Mouse (Mus musculus) kidney, embryonic 14.5 days (tissue): ENCODE measurements around the gene Gatad2b. TPM values are rescaled to one million over a fixed set of nuclear protein-coding genes. Genes with fewer than 3 reads are reported as not detected.
A peak's percentile ranks its signal among the peaks of the same experiment; 100 is the strongest.

Experiments used
- ATAC-seq: fragments of 200-750 bp; cut with Nextera tagmentation; 2 replicates; pipeline ENCODE4 v1.8.0; 2017; ENCODE audit warnings: moderate number of reproducible peaks, mild to moderate bottlenecking, moderate TSS enrichment, moderate library complexity; ENCODE audit not compliant: low FRiP score, low TSS enrichment
- H3K27ac ChIP-seq: fragments of 300-500 bp; sonication (generic); 2 replicates; pipeline ENCODE4 v1.5.1; 2014; ENCODE audit warnings: low read depth, mild to moderate bottlenecking, low read length, moderate library complexity, mixed read lengths
- H3K27me3 ChIP-seq: fragments of 300-500 bp; sonication (generic); 2 replicates; pipeline ENCODE4 v1.6.1; 2014; ENCODE audit warnings: mild to moderate bottlenecking, low read length; ENCODE audit not compliant: control insufficient read depth, insufficient read depth
- H3K36me3 ChIP-seq: fragments of 300-500 bp; sonication (generic); 2 replicates; pipeline ENCODE4 v1.6.1; 2014; ENCODE audit warnings: low read length, mixed read lengths; ENCODE audit not compliant: control insufficient read depth, insufficient read depth
- H3K4me1 ChIP-seq: fragments of 300-500 bp; sonication (generic); 2 replicates; pipeline ENCODE4 v1.6.1; 2014; ENCODE audit warnings: low read length, mixed read lengths; ENCODE audit not compliant: control insufficient read depth, insufficient read depth
- H3K4me2 ChIP-seq: fragments of 300-500 bp; sonication (generic); replicated peaks from 2 replicates; pipeline ENCODE4 v1.6.1; 2014; ENCODE audit warnings: low read depth, mild to moderate bottlenecking, low read length
- H3K4me3 ChIP-seq: fragments of 300-500 bp; sonication (generic); 2 replicates; pipeline ENCODE4 v1.5.1; 2014; ENCODE audit warnings: mild to moderate bottlenecking, low read length
- H3K9ac ChIP-seq: fragments of 300-500 bp; sonication (generic); 2 replicates; pipeline ENCODE4 v1.6.1; 2014; ENCODE audit warnings: low read depth, mild to moderate bottlenecking, low read length, moderate library complexity
- H3K9me3 ChIP-seq: fragments of 300-500 bp; sonication (generic); 2 replicates; pipeline ENCODE4 v1.6.1; 2016; ENCODE audit warnings: low read length; ENCODE audit not compliant: control insufficient read depth
- WGBS: fragments of 180-500 bp; shearing (Covaris S2); extraction: QIAGEN DNeasy Blood & Tissue Kit; methylation state at CpG from one replicate; pipeline ENCODE4 v1.1.7; 2014; 5-methylcytosine and 5-hydroxymethylcytosine counted together
- microRNA-seq: library from miRNA; unstranded; fragments of <30 nt; microRNA quantifications from one replicate; pipeline ENCODE4, GENCODE M21; 2016
- polyA plus RNA-seq: library from polyadenylated mRNA; unstranded; fragments of >200 nt; fragmentation: Nextera tagmentation; extraction: Ambion mirVana; gene quantifications from 2 replicates; pipeline ENCODE4 v1.2.1, GENCODE M21; 2014

Gene Gatad2b
- polyA plus RNA-seq, 1 experiment from 2014 or later = 24.5 TPM

- no peak for ATAC-seq
- no peaks in the 10 kb centered on the region for H3K9me3 ChIP-seq
These were observed 111.1 kb downstream of the Gatad2b start for GRCm38 (mm10) chr3:90404121-90404520.

GRCm38 (mm10) chr3:90404609-90405008 lies 111.6 kb downstream of the Gatad2b start:
- no peak overlapping the region for H3K9ac ChIP-seq
- H3K36me3 ChIP-seq = peaks cover 99% of the 10 kb centered on the region
- H3K4me2 ChIP-seq = no peak overlapping the region
- 78% methylated on average over 4 of the region's 4 CpGs for WGBS
- no peaks in the 10 kb centered on the region for H3K9me3 ChIP-seq
- no peak overlapping the region for H3K4me3 ChIP-seq
- H3K4me1 ChIP-seq = no peaks in the 10 kb centered on the region
- H3K27ac ChIP-seq = no peak overlapping the region
- H3K27me3 ChIP-seq = no peaks in the 10 kb centered on the region
- no peak for ATAC-seq

More at GRCm38 (mm10) chr3:90404121-90404520, 111.1 kb downstream of the Gatad2b start:
- Histone ChIP-seq H3K9ac (no peak overlapping the region), H3K4me1 (no peaks in the 10 kb centered on the region), H3K4me3 (no peak overlapping the region), H3K27ac (no peak overlapping the region), H3K4me2 (no peak overlapping the region), H3K27me3 (no peaks in the 10 kb centered on the region), H3K36me3 (peaks cover 98% of the 10 kb centered on the region)
- WGBS = 81% methylated on average over 3 of the region's 3 CpGs

GRCm38 (mm10) chr3:90406414-90406813 lies 113.4 kb downstream of the Gatad2b start:
- Histone ChIP-seq H3K4me1 (no peaks in the 10 kb centered on the region), H3K9ac (no peak overlapping the region), H3K9me3 (no peaks in the 10 kb centered on the region), H3K4me2 (no peak overlapping the region), H3K27ac (no peak overlapping the region), H3K36me3 (peaks cover 99% of the 10 kb centered on the region), H3K27me3 (no peaks in the 10 kb centered on the region), H3K4me3 (no peak overlapping the region)
- no peak for ATAC-seq
- 94% methylated on average over 5 of the region's 5 CpGs for WGBS

- no peaks in the 10 kb centered on the region for H3K9me3 ChIP-seq
- peaks cover 94% of the 10 kb centered on the region for H3K36me3 ChIP-seq
- no peaks in the 10 kb centered on the region for H3K4me1 ChIP-seq
- WGBS = 95% methylated on average over 3 of the region's 3 CpGs
- no peaks in the 10 kb centered on the region for H3K27me3 ChIP-seq
- no peak overlapping the region for H3K4me2 ChIP-seq
- H3K27ac ChIP-seq = no peak overlapping the region
- H3K9ac ChIP-seq = no peak overlapping the region
- H3K4me3 ChIP-seq = no peak overlapping the region
- ATAC-seq = no peak
These were observed 115.7 kb downstream of the Gatad2b start for GRCm38 (mm10) chr3:90408721-90409120.

- Histone ChIP-seq H3K9ac (no peak overlapping the region), H3K9me3 (no peaks in the 10 kb centered on the region), H3K27me3 (no peaks in the 10 kb centered on the region), H3K27ac (no peak overlapping the region), H3K4me3 (no peak overlapping the region), H3K4me2 (no peak overlapping the region), H3K36me3 (peaks cover 90% of the 10 kb centered on the region), H3K4me1 (no peaks in the 10 kb centered on the region)
- 0 out of 2 replicates have a peak, but pooled peaks have one; percentile 32 for ATAC-seq
- WGBS = 45% methylated on average over 5 of the region's 5 CpGs
These were observed 119.5 kb downstream of the Gatad2b start for GRCm38 (mm10) chr3:90412312-90413010.

- Histone ChIP-seq H3K4me3 (no peak overlapping the region), H3K4me2 (no peak overlapping the region), H3K9ac (no peak overlapping the region), H3K36me3 (peaks cover 91% of the 10 kb centered on the region), H3K4me1 (no peaks in the 10 kb centered on the region), H3K9me3 (no peaks in the 10 kb centered on the region), H3K27me3 (no peaks in the 10 kb centered on the region), H3K27ac (no peak overlapping the region)
- 62% methylated on average over 3 of the region's 3 CpGs for WGBS
- 0 out of 2 replicates have a peak, but pooled peaks have one; percentile 43 for ATAC-seq
These were observed 120.0 kb downstream of the Gatad2b start for GRCm38 (mm10) chr3:90413011-90413396.

Small RNA genes lying within 50 kb of the gene (microRNA-seq; reads per million reads assigned to microRNA genes)
- gene Mir7012 = not detected

Other genes starting within 250 kb of the Gatad2b start
- 173 and 196 TPM in 2 replicates for gene 4933434E20Rik, start 241.5 kb upstream of the Gatad2b start, polyA plus RNA-seq
- 201 and 264 TPM in 2 replicates for gene Ubap2l, start 240.6 kb upstream of the Gatad2b start, polyA plus RNA-seq
- gene Tpm3, start 220.5 kb upstream of the Gatad2b start, polyA plus RNA-seq = 515 and 579 TPM in 2 replicates
- 0.47 and 0.76 TPM in 2 replicates for gene Nup210l, start 189.0 kb upstream of the Gatad2b start, polyA plus RNA-seq
- gene Rps27, start 79.5 kb upstream of the Gatad2b start, polyA plus RNA-seq = 1,631 and 2,471 TPM in 2 replicates
- 17.7 and 24.9 TPM in 2 replicates for gene Rab13, start 79.5 kb upstream of the Gatad2b start, polyA plus RNA-seq
- 109 and 123 TPM in 2 replicates for gene Jtb, start 61.6 kb upstream of the Gatad2b start, polyA plus RNA-seq
- 5.7 and 6.6 TPM in 2 replicates for gene Creb3l4, start 49.7 kb upstream of the Gatad2b start, polyA plus RNA-seq
- 102 and 105 TPM in 2 replicates for gene Slc39a1, start 45.0 kb upstream of the Gatad2b start, polyA plus RNA-seq
- gene Crtc2, start 39.0 kb upstream of the Gatad2b start, polyA plus RNA-seq = 16.9 and 21.5 TPM in 2 replicates
- gene Dennd4b, start 28.0 kb upstream of the Gatad2b start, polyA plus RNA-seq = 2.9 and 4.5 TPM in 2 replicates
- gene Slc27a3, start 96.8 kb downstream of the Gatad2b start, polyA plus RNA-seq = 8.2 and 12.3 TPM in 2 replicates
- gene Ints3, start 140.4 kb downstream of the Gatad2b start, polyA plus RNA-seq = 24.0 and 39.2 TPM in 2 replicates
- 11.0 and 12.3 TPM in 2 replicates for gene Npr1, start 172.7 kb downstream of the Gatad2b start, polyA plus RNA-seq
- gene Ilf2, start 182.9 kb downstream of the Gatad2b start, polyA plus RNA-seq = 245 and 262 TPM in 2 replicates
- gene Snapin, start 197.9 kb downstream of the Gatad2b start, polyA plus RNA-seq = 58.5 and 67.6 TPM in 2 replicates
- gene Chtop, start 216.3 kb downstream of the Gatad2b start, polyA plus RNA-seq = 98.8 and 105 TPM in 2 replicates
- gene S100a1, start 221.2 kb downstream of the Gatad2b start, polyA plus RNA-seq = 50.7 and 55.9 TPM in 2 replicates
- gene S100a13, start 221.3 kb downstream of the Gatad2b start, polyA plus RNA-seq = 30.2 and 38.0 TPM in 2 replicates
- 1.1 and 1.6 TPM in 2 replicates for gene S100a14, start 233.7 kb downstream of the Gatad2b start, polyA plus RNA-seq
- 175 and 198 TPM in 2 replicates for gene S100a16, start 244.1 kb downstream of the Gatad2b start, polyA plus RNA-seq